Mouse (Mus musculus): ENCODE measurements around the gene Sptbn1.

Sptbn1 gene

GRCm38 (mm10) chr11:30221043-30221442 lies 46.9 kb downstream of the Sptbn1 start:
- in situ Hi-C loops (cut with MboI; ENCODE audit: unreplicated experiment in 2 of 2), result loop anchor here (5.0 to 25.0 kb wide), 5 partner anchors 124 to 954 kb away; no protein-coding TSS in a partner anchor

GRCm38 (mm10) chr11:30218386-30218785 lies 49.6 kb downstream of the Sptbn1 start:
- in situ Hi-C loops (cut with MboI; ENCODE audit: unreplicated experiment in 2 of 2), result loop anchor here in 1 of 2 experiments (25.0 kb wide), 2 partner anchors 331 to 506 kb away; no protein-coding TSS in a partner anchor

- in situ Hi-C loops (cut with MboI; ENCODE audit: unreplicated experiment in 2 of 2), result loop anchor here in 1 of 2 experiments (25.0 kb wide), 2 partner anchors 330 to 505 kb away; no protein-coding TSS in a partner anchor
Observed at GRCm38 (mm10) chr11:30217496-30217895, 50.5 kb downstream of the Sptbn1 start.

- in situ Hi-C loops (cut with MboI; ENCODE audit: unreplicated experiment in 2 of 2), result loop anchor here in 1 of 2 experiments (25.0 kb wide), 2 partner anchors 325 to 500 kb away; no protein-coding TSS in a partner anchor
Observed at GRCm38 (mm10) chr11:30211663-30212416, 56.1 kb downstream of the Sptbn1 start.

GRCm38 (mm10) chr11:30211141-30211540 lies 56.8 kb downstream of the Sptbn1 start:
- in situ Hi-C loops (cut with MboI; ENCODE audit: unreplicated experiment in 2 of 2), result loop anchor here in 1 of 2 experiments (25.0 kb wide), 2 partner anchors 324 to 499 kb away; no protein-coding TSS in a partner anchor

GRCm38 (mm10) chr11:30210100-30210811 lies 57.7 kb downstream of the Sptbn1 start:
- in situ Hi-C loops (cut with MboI; ENCODE audit: unreplicated experiment in 2 of 2), result loop anchor here in 1 of 2 experiments (25.0 kb wide), 2 partner anchors 323 to 498 kb away; no protein-coding TSS in a partner anchor

- in situ Hi-C loops (cut with MboI; ENCODE audit: unreplicated experiment in 2 of 2), result loop anchor here in 1 of 2 experiments (25.0 kb wide), 2 partner anchors 322 to 497 kb away; no protein-coding TSS in a partner anchor
Observed at GRCm38 (mm10) chr11:30209495-30209894, 58.5 kb downstream of the Sptbn1 start.

GRCm38 (mm10) chr11:30204398-30204797 lies 63.6 kb downstream of the Sptbn1 start:
- in situ Hi-C loops (cut with MboI; ENCODE audit: unreplicated experiment in 2 of 2), result loop anchor here in 1 of 2 experiments (25.0 kb wide), 2 partner anchors 317 to 492 kb away; no protein-coding TSS in a partner anchor

GRCm38 (mm10) chr11:30200391-30200790 lies 67.6 kb downstream of the Sptbn1 start:
- in situ Hi-C loops (cut with MboI; ENCODE audit: unreplicated experiment in 2 of 2), result loop anchor here in 1 of 2 experiments (25.0 kb wide), 2 partner anchors 313 to 488 kb away; no protein-coding TSS in a partner anchor

- in situ Hi-C loops (cut with MboI; ENCODE audit: unreplicated experiment in 2 of 2), result loop anchor here in 1 of 2 experiments (5.0 kb wide), 1 partner anchor 46 kb away; no protein-coding TSS in a partner anchor
Observed at GRCm38 (mm10) chr11:30198091-30198675, 69.8 kb downstream of the Sptbn1 start.

GRCm38 (mm10) chr11:30197564-30198090 lies 70.3 kb downstream of the Sptbn1 start:
- in situ Hi-C loops (cut with MboI; ENCODE audit: unreplicated experiment in 2 of 2), result loop anchor here in 1 of 2 experiments (5.0 kb wide), 1 partner anchor 45 kb away; no protein-coding TSS in a partner anchor

GRCm38 (mm10) chr11:30196368-30197070 lies 71.5 kb downstream of the Sptbn1 start:
- in situ Hi-C loops (cut with MboI; ENCODE audit: unreplicated experiment in 2 of 2), result loop anchor here in 1 of 2 experiments (5.0 kb wide), 1 partner anchor 44 kb away; no protein-coding TSS in a partner anchor

GRCm38 (mm10) chr11:30195756-30196155 lies 72.2 kb downstream of the Sptbn1 start:
- in situ Hi-C loops (cut with MboI; ENCODE audit: unreplicated experiment in 2 of 2), result loop anchor here in 1 of 2 experiments (5.0 kb wide), 1 partner anchor 43 kb away; no protein-coding TSS in a partner anchor

GRCm38 (mm10) chr11:30194800-30195199 lies 73.2 kb downstream of the Sptbn1 start:
- in situ Hi-C loops (cut with MboI; ENCODE audit: unreplicated experiment in 2 of 2), result loop anchor here in 1 of 2 experiments (5.0 kb wide), 1 partner anchor 42 kb away; no protein-coding TSS in a partner anchor

- in situ Hi-C loops (cut with MboI; ENCODE audit: unreplicated experiment in 2 of 2), result no loop called here
Observed at GRCm38 (mm10) chr11:30190959-30191358, 77.0 kb downstream of the Sptbn1 start.

GRCm38 (mm10) chr11:30190119-30190518 lies 77.9 kb downstream of the Sptbn1 start:
- in situ Hi-C loops (cut with MboI; ENCODE audit: unreplicated experiment in 2 of 2), result no loop called here

- in situ Hi-C loops (cut with MboI; ENCODE audit: unreplicated experiment in 2 of 2), result no loop called here
Observed at GRCm38 (mm10) chr11:30186902-30187470, 81.0 kb downstream of the Sptbn1 start.

GRCm38 (mm10) chr11:30184527-30184926 lies 83.4 kb downstream of the Sptbn1 start:
- in situ Hi-C loops (cut with MboI; ENCODE audit: unreplicated experiment in 2 of 2), result no loop called here
